Mouse (Mus musculus) urinary bladder, postnatal 14 days (tissue): ENCODE measurements around the gene Musk.

Experiments used
- DNase-seq: peaks from one replicate; pipeline ENCODE4 v3.0.0; 2021; ENCODE audit warnings: low spot score

Musk gene

GRCm38 (mm10) chr4:58417319-58417718 is 131.6 kb downstream of the Musk start:
- no peak for DNase-seq

- no peak for DNase-seq
These were observed 133.5 kb downstream of the Musk start for GRCm38 (mm10) chr4:58419225-58419624.

GRCm38 (mm10) chr4:58423276-58423930 is 137.6 kb downstream of the Musk start:
- no peak for DNase-seq
